Mouse (Mus musculus): ENCODE results near the gene Adgrg5.

DNA sequence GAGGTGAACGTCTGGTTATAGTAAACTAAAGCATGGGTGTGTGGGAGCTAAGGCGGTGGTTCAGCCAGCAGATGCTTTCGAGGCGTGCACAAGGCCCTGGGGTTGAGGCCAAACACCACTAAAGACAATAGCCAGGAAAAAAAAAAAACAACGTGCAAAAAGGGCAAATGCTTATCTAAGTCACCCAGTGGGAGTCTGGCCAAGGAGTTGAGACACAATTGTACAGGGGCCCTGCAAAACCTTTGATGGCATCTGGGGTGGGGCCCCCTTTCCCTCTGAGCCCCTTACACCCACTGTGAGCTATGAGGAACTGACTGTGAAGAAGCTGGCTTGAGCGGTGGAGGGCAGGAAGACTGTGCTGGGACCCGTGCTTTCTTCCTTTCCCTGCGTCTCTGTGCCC lies 892 bp upstream of the Adgrg5 start:
- TF ChIP-seq CTCF (IDR thresholded peaks at IDR 0.05; ENCODE audit: low read depth) (no peak), EP300 (IDR thresholded peaks at IDR 0.05; ENCODE audit: low read depth) (0 out of 2 replicates have a peak, but pooled peaks have one; percentile 32)

All from liver, postnatal 0 days (tissue).